Mouse (Mus musculus): Measurements from ENCODE around the gene Pkd2l1. TPM values are rescaled to one million over a fixed set of nuclear protein-coding genes. Genes with fewer than 3 reads are reported as not detected.

The Pkd2l1 gene
- total RNA-seq (2014; rRNA removed; ENCODE audit: low replicate concordance) (not detected in 2 replicates), polyA plus RNA-seq (2015; fragmentation: Nextera tagmentation; extraction: Ambion mirVana) (not detected in 2 replicates)

GRCm38 (mm10) chr19:44192342-44192741 lies at the start of gene Pkd2l1:
TSS of gene Pkd2l1 (minus strand) at chr19:44192442.
- DNase-seq (ENCODE audit: low spot score) (no peak), ATAC-seq (ENCODE audit: insufficient read depth, low read depth) (no peak)

GRCm38 (mm10) chr19:44238906-44239305 lies 46.7 kb upstream of the Pkd2l1 start:
- no peak overlapping the region for H3K27ac ChIP-seq (ENCODE audit: low read depth)
- H3K4me2 ChIP-seq (ENCODE audit: low read depth, low read length): no peak overlapping the region
- TF ChIP-seq CTCF (IDR thresholded peaks at IDR 0.05; ENCODE audit: low read depth) (no peak), EP300 (IDR thresholded peaks at IDR 0.05; ENCODE audit: low read depth) (no peak)
- no peaks in the 10 kb centered on the region for H3K9me3 ChIP-seq (replicated peaks; ENCODE audit: control insufficient read depth, low read length)
- no peaks in the 10 kb centered on the region for H3K36me3 ChIP-seq (replicated peaks; ENCODE audit: control insufficient read depth, insufficient read depth, low read length)
- no peak overlapping the region for H3K4me3 ChIP-seq (ENCODE audit: low read depth, low read length)
- 60% methylated on average over 2 of the region's 2 CpGs for WGBS
- DNase-seq (ENCODE audit: low spot score) (no peak), ATAC-seq (ENCODE audit: insufficient read depth, low read depth) (no peak)
- no peak overlapping the region for H3K9ac ChIP-seq (replicated peaks; ENCODE audit: low read depth, low read length)
- H3K4me1 ChIP-seq (ENCODE audit: control insufficient read depth, insufficient read depth): no peaks in the 10 kb centered on the region
- no peaks in the 10 kb centered on the region for H3K27me3 ChIP-seq (ENCODE audit: control insufficient read depth, insufficient read depth, low read length)

More at GRCm38 (mm10) chr19:44192342-44192741, at the start of gene Pkd2l1:
- H3K27ac ChIP-seq (ENCODE audit: low read depth): no peak within 1 kb of the TSS
- H3K4me2 ChIP-seq (ENCODE audit: low read depth, low read length): no peak within 1 kb of the TSS
- 36% methylated on average over 3 of the region's 3 CpGs for WGBS
- no peak within 1 kb of the TSS for H3K9ac ChIP-seq (replicated peaks; ENCODE audit: low read depth, low read length)
- H3K27me3 ChIP-seq (ENCODE audit: control insufficient read depth, insufficient read depth, low read length): peaks cover 5% of the 10 kb centered on the region; the same call in 1 of the 2 replicates
- H3K36me3 ChIP-seq (replicated peaks; ENCODE audit: control insufficient read depth, insufficient read depth, low read length): no peaks in the 10 kb centered on the region
- H3K4me3 ChIP-seq (ENCODE audit: low read depth, low read length): no peak within 1 kb of the TSS
- no peaks in the 10 kb centered on the region for H3K4me1 ChIP-seq (ENCODE audit: control insufficient read depth, insufficient read depth)
- H3K9me3 ChIP-seq (replicated peaks; ENCODE audit: control insufficient read depth, low read length): no peaks in the 10 kb centered on the region
- TF ChIP-seq CTCF (IDR thresholded peaks at IDR 0.05; ENCODE audit: low read depth): no peak
- TF ChIP-seq EP300 (IDR thresholded peaks at IDR 0.05; ENCODE audit: low read depth): no peak

GRCm38 (mm10) chr19:44237471-44238006 lies 45.3 kb upstream of the Pkd2l1 start:
- H3K4me3 ChIP-seq (ENCODE audit: low read depth, low read length): peak overlapping the region; percentile 11; the same call in 1 of the 2 replicates
- H3K4me1 ChIP-seq (ENCODE audit: control insufficient read depth, insufficient read depth): no peaks in the 10 kb centered on the region
- H3K9ac ChIP-seq (replicated peaks; ENCODE audit: low read depth, low read length): no peak overlapping the region
- DNase-seq (ENCODE audit: low spot score): no peak
- no peaks in the 10 kb centered on the region for H3K27me3 ChIP-seq (ENCODE audit: control insufficient read depth, insufficient read depth, low read length)
- ATAC-seq (ENCODE audit: insufficient read depth, low read depth): no peak
- WGBS: 13% methylated on average over 19 of the region's 19 CpGs
- H3K36me3 ChIP-seq (replicated peaks; ENCODE audit: control insufficient read depth, insufficient read depth, low read length): no peaks in the 10 kb centered on the region
- TF ChIP-seq CTCF (IDR thresholded peaks at IDR 0.05; ENCODE audit: low read depth): no peak
- no peak for TF ChIP-seq EP300 (IDR thresholded peaks at IDR 0.05; ENCODE audit: low read depth)
- H3K27ac ChIP-seq (ENCODE audit: low read depth): no peak overlapping the region
- no peaks in the 10 kb centered on the region for H3K9me3 ChIP-seq (replicated peaks; ENCODE audit: control insufficient read depth, low read length)
- H3K4me2 ChIP-seq (ENCODE audit: low read depth, low read length): peak overlapping the region; percentile 54

- 85% methylated on average over 4 of the region's 4 CpGs for WGBS
- no peak overlapping the region for H3K9ac ChIP-seq (replicated peaks; ENCODE audit: low read depth, low read length)
- no peak overlapping the region for H3K27ac ChIP-seq (ENCODE audit: low read depth)
- H3K36me3 ChIP-seq (replicated peaks; ENCODE audit: control insufficient read depth, insufficient read depth, low read length): no peaks in the 10 kb centered on the region
- ATAC-seq (ENCODE audit: insufficient read depth, low read depth) (no peak), DNase-seq (ENCODE audit: low spot score) (no peak)
- no peaks in the 10 kb centered on the region for H3K27me3 ChIP-seq (ENCODE audit: control insufficient read depth, insufficient read depth, low read length)
- no peak for TF ChIP-seq CTCF (IDR thresholded peaks at IDR 0.05; ENCODE audit: low read depth)
- no peaks in the 10 kb centered on the region for H3K9me3 ChIP-seq (replicated peaks; ENCODE audit: control insufficient read depth, low read length)
- H3K4me2 ChIP-seq (ENCODE audit: low read depth, low read length): no peak overlapping the region
- no peak overlapping the region for H3K4me3 ChIP-seq (ENCODE audit: low read depth, low read length)
- no peaks in the 10 kb centered on the region for H3K4me1 ChIP-seq (ENCODE audit: control insufficient read depth, insufficient read depth)
Measured at GRCm38 (mm10) chr19:44231608-44232151, 39.4 kb upstream of the Pkd2l1 start.

GRCm38 (mm10) chr19:44230212-44230611 lies 38.0 kb upstream of the Pkd2l1 start:
- H3K9ac ChIP-seq (replicated peaks; ENCODE audit: low read depth, low read length): no peak overlapping the region
- H3K27ac ChIP-seq (ENCODE audit: low read depth): no peak overlapping the region
- DNase-seq (ENCODE audit: low spot score): no peak
- no peaks in the 10 kb centered on the region for H3K4me1 ChIP-seq (ENCODE audit: control insufficient read depth, insufficient read depth)
- no peak overlapping the region for H3K4me2 ChIP-seq (ENCODE audit: low read depth, low read length)
- H3K4me3 ChIP-seq (ENCODE audit: low read depth, low read length): no peak overlapping the region
- 52% methylated on average over 3 of the region's 3 CpGs for WGBS
- H3K27me3 ChIP-seq (ENCODE audit: control insufficient read depth, insufficient read depth, low read length): no peaks in the 10 kb centered on the region
- no peak for ATAC-seq (ENCODE audit: insufficient read depth, low read depth)
- TF ChIP-seq EP300 (IDR thresholded peaks at IDR 0.05; ENCODE audit: low read depth) (no peak), CTCF (IDR thresholded peaks at IDR 0.05; ENCODE audit: low read depth) (no peak)
- no peaks in the 10 kb centered on the region for H3K36me3 ChIP-seq (replicated peaks; ENCODE audit: control insufficient read depth, insufficient read depth, low read length)
- H3K9me3 ChIP-seq (replicated peaks; ENCODE audit: control insufficient read depth, low read length): no peaks in the 10 kb centered on the region

- no peaks in the 10 kb centered on the region for H3K27me3 ChIP-seq (ENCODE audit: control insufficient read depth, insufficient read depth, low read length)
- DNase-seq (ENCODE audit: low spot score): no peak
- H3K4me2 ChIP-seq (ENCODE audit: low read depth, low read length): no peak overlapping the region
- no peaks in the 10 kb centered on the region for H3K4me1 ChIP-seq (ENCODE audit: control insufficient read depth, insufficient read depth)
- no peak overlapping the region for H3K27ac ChIP-seq (ENCODE audit: low read depth)
- WGBS: 60% methylated on average over 2 of the region's 2 CpGs
- no peak for TF ChIP-seq EP300 (IDR thresholded peaks at IDR 0.05; ENCODE audit: low read depth)
- no peak for TF ChIP-seq CTCF (IDR thresholded peaks at IDR 0.05; ENCODE audit: low read depth)
- H3K9me3 ChIP-seq (replicated peaks; ENCODE audit: control insufficient read depth, low read length): no peaks in the 10 kb centered on the region
- ATAC-seq (ENCODE audit: insufficient read depth, low read depth): no peak
- H3K4me3 ChIP-seq (ENCODE audit: low read depth, low read length): no peak overlapping the region
- H3K36me3 ChIP-seq (replicated peaks; ENCODE audit: control insufficient read depth, insufficient read depth, low read length): no peaks in the 10 kb centered on the region
- H3K9ac ChIP-seq (replicated peaks; ENCODE audit: low read depth, low read length): no peak overlapping the region
Measured at GRCm38 (mm10) chr19:44229776-44230175, 37.5 kb upstream of the Pkd2l1 start.

All from heart, postnatal 0 days (tissue).